Mouse (Mus musculus) gastrocnemius, adult 8-10 months (tissue): ENCODE measurements around the gene Lzts2. TPM values are rescaled to one million over a fixed set of nuclear protein-coding genes. Genes with fewer than 3 reads are reported as not detected.

ENCODE experiments used
- DNase-seq, 2 experiments: peaks; one replicate each; pipeline ENCODE4 v3.0.0; 2022; ENCODE audit warnings: low spot score in 2 of 2
- total RNA-seq, 4 experiments: library from RNA; stranded (reverse); gene quantifications; 2 replicates each; pipeline ENCODE4 v1.2.4; 2022

The Lzts2 gene
- total RNA-seq: 10 to 100 TPM; 17.9 to 25.9 (median 20.5) TPM

- no peak for DNase-seq
These were observed at the start of gene Lzts2 for GRCm38 (mm10) chr19:45014335-45014971. Gene Lzts2, plus strand, starts transcription at chr19:45014414.

DNA sequence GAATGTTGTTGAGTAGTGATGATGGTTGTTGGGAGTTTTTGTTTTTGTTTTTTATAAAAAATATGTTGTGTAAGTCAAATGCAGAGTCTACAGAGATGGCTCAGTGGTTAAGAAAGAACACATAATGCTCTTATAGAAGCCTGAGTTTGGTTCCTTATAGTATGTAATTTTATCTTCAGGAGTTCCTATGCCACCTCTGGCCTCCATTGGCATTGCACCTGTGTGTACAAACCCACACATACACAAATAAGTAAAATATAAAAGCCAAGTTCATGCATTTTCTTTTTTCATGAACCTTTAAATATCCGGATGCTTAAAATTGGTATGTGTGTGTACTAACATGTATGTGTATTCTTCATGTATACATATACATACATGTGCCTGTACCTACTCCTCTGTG lies 48.2 kb upstream of the Lzts2 start:
- no peak for DNase-seq

DNA sequence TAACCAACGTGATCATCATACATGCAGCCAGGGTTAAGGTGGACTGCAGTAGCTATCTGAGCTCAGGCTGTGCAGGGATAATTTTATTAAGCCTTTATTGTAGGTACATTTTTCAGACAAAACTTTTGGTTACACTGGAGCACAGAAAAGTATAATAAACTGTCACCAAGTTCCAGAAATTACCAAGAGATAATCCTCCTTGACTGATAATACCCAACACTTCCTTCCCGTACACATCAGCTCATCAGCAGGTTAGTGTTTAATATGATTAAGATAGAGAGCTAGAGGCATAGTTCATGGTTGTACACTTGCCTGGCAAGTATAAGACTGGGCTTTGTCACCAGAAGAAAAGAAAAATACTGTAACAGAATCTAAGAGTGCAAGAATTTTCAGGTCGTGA lies 45.9 kb upstream of the Lzts2 start:
- no peak for DNase-seq

GRCm38 (mm10) chr19:44976636-44977035 lies 37.6 kb upstream of the Lzts2 start:
- DNase-seq: no peak

DNA sequence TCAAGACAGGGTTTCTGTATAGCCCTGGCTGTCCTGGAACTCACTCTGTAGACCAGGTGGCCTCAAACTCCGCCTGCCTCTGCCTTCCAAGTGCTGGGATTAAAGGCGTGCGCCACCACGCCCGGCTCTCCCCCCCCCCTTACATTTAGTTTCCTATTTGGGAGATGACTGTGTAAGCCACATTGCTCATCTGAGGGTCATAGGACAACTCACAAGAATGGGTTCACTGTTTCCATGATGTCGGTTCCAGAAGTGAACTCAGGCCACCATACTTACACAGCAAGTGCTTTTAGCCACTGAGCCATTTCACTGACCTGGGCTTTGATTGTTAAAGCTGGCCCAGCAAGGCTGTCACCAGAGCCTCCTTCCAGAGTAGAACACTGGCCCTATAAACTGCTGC lies 37.1 kb upstream of the Lzts2 start:
- no peak for DNase-seq

DNA sequence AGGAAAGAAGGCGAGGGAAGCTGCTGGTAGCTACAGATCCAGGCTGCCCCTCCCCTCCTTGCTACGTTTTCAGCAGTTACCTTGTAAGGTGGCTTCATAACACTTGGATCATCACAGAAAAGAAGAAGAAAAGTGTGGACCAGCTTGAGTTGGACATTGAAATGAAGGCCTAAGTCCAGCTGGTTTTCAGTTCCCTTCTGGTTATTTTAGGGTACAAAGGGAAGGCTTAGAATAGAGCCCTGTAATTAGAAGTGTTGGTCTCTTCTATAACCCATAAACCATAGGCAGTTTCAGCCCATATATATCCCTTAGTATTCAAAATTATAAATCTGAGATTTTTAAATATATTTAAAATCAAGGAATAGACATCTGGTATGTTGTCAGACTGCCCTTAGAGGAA lies 33.4 kb upstream of the Lzts2 start:
- no peak for DNase-seq

DNA sequence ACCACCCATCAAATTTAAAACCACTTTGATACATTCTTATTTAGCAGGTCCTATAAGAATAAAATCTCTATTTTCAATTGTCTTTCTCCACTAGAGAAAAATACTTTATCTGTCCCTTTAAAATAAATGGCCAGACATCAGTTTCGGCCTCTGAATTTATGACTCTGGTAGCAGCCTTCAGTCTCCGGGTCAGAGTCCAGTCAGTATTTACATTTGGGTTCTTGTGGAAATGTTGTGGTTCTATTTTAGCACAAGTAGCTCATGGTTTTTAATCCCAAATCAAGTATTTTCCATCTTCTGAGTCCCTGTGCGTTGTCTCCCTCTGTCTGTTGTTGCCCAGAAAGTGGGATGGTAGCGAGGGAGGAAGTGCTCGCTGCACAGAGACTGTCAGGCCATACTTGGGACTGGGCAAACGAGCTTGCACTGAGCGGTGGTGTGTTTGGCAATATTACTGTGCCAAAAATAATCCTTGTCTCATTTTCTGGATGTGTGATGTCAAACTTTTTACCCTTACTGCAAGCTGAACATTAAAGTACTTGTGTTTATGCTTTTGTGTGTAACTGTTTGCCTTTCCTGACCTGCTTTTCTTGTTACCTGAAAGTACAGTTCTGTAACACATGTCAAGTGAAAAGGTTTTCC lies 31.6 kb upstream of the Lzts2 start:
- DNase-seq: no peak

- no peak for DNase-seq
These were observed 30.8 kb upstream of the Lzts2 start for GRCm38 (mm10) chr19:44983366-44983765.

- DNase-seq: no peak
These were observed 29.8 kb upstream of the Lzts2 start for GRCm38 (mm10) chr19:44984420-44984819.

GRCm38 (mm10) chr19:44985159-44985988 lies 28.8 kb upstream of the Lzts2 start:
- DNase-seq: no peak

GRCm38 (mm10) chr19:44987004-44987403 lies 27.2 kb upstream of the Lzts2 start:
- no peak for DNase-seq

- DNase-seq: no peak
These were observed 26.4 kb upstream of the Lzts2 start for GRCm38 (mm10) chr19:44987851-44988250.

DNA sequence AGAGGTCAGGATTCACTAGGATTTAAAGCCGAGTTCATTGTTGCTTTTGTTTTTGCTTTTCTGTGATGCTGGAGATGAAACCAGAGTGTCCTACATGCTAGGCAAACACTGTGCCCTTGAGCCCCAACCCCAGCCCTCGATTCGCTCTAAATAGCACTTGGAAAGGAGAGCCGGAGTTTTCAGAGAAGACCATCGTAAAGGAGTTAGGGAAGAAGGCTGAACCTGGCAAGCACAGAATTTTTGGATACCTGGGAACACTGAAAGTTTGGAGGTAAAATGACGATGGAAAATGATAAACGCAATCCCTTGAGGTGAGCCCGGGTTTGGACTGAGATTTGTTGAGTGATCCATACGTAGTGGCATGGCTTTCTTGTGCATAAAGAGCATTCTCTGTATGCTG lies 25.9 kb upstream of the Lzts2 start:
- no peak for DNase-seq

GRCm38 (mm10) chr19:44988831-44989566 lies 25.2 kb upstream of the Lzts2 start, which contains the start of gene Sema4g:
Gene Sema4g, plus strand, starts transcription at chr19:44989101.
- DNase-seq: no peak

GRCm38 (mm10) chr19:44989567-44990495 lies 24.4 kb upstream of the Lzts2 start:
- DNase-seq: no peak

DNA sequence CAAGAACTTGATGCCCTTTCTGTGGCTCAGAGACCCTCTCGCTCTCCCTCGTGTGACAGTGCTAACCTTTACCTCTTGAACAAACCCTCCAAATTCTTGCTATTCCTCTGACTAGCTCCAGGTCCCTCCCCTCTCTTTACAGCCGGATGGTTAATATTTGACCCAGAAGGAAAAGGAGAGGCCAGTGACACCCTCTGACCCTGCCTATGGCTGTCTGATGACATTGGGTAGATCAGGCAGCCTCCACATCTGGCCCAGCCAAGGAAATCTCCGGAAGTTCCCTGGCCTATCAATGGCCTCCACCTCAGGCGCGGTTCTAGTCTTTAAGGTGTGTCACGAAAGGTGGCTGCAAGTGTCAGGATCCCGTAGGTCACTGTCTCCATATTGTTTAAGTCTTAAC lies 23.2 kb upstream of the Lzts2 start:
- no peak for DNase-seq

GRCm38 (mm10) chr19:44992246-44992645 lies 22.0 kb upstream of the Lzts2 start:
- DNase-seq: no peak

- no peak for DNase-seq
These were observed 21.5 kb upstream of the Lzts2 start for GRCm38 (mm10) chr19:44992712-44993111.

- no peak for DNase-seq
These were observed 16.4 kb upstream of the Lzts2 start for GRCm38 (mm10) chr19:44997786-44998185.

DNA sequence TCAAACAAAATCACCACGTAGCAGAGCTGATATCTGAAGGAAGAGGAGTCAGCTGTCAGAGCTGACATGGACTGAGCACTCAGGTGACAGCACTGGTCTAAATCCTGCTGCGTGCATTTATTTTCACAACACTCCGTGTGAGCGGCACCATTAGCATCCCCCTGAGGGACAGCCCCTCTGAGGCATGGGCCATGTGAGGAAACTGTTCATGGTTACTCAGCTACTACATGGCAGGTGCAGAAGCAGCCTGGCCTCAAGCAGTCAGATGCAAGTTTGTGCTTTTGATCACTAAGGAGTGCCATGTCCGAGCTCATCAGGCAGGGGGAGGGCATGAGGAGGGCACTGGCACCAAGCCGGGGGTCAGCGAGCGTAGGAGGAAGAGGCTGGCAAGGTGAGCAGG lies 14.6 kb upstream of the Lzts2 start:
- no peak for DNase-seq

GRCm38 (mm10) chr19:45002301-45002700 lies 11.9 kb upstream of the Lzts2 start:
- no peak for DNase-seq
